Mouse (Mus musculus) left cerebral cortex, adult 8-10 months (tissue): ENCODE data around the gene Iqcf3. TPM values are rescaled to one million over a fixed set of nuclear protein-coding genes. Genes with fewer than 3 reads are reported as not detected.
A peak's percentile ranks its signal among the peaks of the same experiment; 100 is the strongest.

ENCODE experiments used
- DNase-seq, 2 experiments: peaks; one replicate each; pipeline ENCODE4 v3.0.0; 2022; ENCODE audit warnings: low spot score in 2 of 2
- total RNA-seq, 4 experiments: library from RNA; stranded (reverse); gene quantifications; 2 replicates each; pipeline ENCODE4 v1.2.4; 2022

Iqcf3 gene
- total RNA-seq, 4 experiments from 2014 or later, result not detected

DNA sequence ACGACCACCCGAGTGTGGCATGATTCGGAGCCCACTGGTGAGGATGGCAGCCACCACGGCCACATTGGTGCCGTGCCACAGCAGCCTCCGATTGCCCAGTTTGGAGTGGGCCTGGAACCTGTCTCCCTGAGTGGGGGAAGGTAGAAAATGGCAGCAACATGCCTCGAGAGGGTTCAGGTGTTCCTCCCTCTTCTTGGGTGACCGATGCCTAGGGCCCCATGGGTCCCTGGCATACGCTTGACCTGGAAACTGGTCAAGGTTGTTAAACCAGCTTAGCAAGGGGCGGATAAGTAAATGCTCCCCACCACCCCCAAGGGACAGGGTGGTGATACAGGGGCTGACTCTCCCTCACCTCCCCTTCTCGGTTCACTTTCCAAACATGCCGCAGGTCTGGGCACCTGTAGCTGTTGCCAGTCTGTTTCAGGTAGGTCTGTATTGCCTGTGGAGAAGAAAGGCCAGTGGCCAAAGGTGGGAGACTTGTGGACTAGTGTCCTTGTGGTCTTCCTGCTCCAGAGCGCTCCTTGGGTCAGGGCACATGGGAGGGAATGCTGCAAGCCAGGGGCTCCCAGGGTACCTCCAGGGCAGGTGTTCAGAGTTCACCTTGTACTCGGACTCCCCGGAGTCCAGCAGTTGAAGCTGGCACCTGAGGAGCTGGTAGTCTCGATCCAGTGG, 88.2 kb downstream of the Iqcf3 start:
- DNase-seq, result peak; percentile 1 to 24

DNA sequence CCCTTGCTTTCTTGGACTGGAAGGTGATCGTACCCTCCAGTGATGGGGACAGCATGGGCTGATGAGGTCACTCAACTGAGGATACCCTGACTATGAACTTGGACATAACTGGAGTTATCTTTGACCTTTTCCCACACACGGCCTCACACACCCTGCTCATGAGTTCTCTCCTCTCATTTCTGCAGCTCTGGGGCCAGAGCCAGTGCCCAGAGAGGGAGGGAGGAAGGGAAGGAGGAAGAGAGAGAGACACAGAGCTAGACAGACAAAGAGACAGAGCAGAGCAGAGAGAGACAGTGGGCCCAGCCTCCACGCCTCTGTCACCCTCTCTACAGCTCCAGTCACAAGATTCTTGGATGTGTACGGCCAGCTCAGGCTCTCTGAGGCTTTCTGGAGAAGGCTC, 89.1 kb downstream of the Iqcf3 start:
- peak; percentile 7 to 11 for DNase-seq

DNA sequence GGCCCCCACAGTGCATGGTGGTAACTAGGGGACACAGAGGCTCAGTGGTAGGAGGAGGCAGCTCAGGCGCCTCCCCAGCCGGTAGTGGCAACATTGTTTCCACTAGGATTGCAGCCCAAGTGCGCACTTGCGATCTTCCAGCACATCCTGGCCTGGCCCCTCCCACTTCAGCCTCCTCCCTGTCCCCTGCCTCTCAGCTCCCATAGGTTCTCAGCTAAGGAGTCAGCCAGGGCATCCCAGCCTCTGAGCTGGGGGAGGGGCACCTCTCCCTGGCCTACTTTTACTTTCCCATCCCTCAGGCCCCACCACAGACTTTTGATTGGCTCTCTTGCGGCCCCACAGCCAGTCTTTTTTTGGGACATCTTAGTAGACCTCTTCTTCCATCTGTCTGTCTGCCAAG, 89.5 kb downstream of the Iqcf3 start:
- DNase-seq, result peak; percentile 5 to 75

DNA sequence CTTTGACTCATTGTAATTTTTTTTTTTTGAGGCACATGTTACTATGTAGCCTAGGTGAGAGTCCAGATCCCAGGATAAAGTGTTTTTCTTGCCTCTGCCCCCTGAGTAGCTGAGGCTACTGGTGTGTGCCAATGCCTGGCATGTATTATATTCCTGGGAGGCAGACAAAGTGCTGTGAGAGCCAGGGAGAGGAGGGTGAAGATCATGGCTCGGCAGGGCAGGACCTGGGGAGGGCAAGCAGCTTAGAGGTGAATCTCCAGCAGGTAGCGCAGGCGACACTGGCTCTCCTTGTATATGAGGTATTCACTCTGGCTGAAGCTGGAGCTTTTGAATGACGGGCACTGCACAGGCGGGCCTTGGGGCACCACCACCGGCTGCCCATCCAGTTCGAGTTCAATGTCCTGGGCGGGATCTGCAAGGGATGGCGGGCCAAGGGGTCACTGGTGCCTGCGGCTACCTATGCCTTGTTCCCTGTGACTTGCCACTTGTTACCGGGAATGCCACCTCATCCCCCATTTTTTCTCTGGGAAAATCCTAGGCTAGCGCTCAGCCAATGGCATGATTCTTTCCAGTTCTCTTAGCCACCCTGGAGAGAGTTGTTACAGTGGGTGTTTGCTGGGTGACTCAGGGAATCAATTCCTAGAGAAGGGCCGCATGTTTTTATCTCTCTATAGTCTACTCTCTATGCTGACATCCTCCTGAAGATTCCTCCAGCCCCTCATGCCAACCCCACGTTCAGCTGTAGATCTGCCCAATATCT, 90.3 kb downstream of the Iqcf3 start:
- DNase-seq, result peak; percentile 2 to 16

DNA sequence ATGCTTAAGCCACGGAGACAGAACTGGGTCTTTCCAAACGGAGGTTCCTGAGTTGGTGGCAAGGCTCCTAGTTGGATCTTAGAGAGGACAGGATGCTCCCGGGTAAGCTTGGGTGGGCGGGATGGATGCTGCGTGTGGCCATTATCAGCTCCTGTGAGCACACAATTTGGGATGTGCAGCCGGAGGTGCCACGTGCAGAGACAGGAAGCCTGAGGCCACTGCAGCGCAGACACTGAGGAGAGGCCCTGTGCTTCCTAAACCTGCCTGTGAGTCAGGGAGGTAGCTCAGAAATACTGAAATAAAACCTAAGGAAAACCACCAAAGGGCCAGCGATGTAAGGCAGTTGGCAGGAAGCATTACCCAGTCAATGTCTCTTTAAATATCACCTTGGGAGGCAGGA, 91.7 kb downstream of the Iqcf3 start:
- DNase-seq, result peak; percentile 0 to 8

DNA sequence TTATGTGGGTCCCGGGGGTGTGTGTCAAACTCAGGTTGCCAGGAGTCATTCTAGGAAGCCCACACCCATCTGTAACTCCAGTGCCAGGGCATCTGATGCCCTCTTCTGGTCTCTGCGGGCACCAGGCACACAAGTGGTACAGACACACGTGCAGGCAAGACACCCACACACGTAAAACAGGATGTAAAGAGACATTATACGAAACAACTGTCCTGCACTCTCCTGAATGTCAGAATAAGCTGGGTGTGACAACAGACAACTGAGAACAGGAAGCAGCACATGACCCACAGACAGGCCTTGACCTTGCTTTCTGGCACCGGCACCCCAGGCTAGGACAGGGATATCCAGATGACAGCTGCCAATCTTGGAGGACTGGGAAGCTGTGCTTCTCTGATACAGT, 92.1 kb downstream of the Iqcf3 start:
- no peak for DNase-seq

DNA sequence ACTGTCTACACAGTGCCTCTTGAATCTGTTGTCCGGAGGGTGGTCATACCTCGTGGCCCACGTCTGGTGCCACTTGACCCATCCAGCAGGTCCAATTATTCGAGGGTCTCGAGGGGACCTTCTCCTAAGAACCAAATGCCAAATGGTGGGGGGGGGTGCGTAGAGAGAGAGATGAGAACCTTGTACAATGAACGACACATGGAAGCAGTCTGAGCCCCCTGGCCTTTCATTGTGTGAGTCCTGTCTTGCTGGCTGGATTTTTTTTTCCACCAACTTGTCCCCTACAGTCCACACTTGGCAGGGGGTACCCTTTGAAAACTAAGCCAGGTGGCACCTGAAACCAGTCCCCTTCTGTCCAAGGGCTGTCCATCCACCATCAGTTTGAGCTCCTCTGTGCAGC, 93.7 kb downstream of the Iqcf3 start:
- no peak for DNase-seq

DNA sequence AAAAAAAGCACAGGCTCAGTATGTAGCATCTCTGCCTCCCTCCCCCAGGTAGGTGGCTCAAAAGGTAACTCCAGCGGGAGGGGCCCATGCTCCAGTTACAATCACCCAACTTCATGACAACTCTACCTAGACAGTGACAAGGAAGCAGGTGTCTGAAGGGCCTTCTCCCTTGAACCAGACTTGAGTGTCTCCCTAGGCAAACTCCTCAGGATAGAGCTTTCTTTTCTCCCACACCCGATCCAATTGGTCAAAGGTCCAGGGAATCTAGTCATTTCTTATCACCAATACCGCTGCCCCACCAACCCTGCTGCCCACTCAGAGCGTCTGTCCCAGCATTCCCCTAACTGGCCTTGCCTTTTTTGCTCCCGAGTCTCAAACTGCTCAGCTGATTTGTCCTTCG, 94.7 kb downstream of the Iqcf3 start:
- no peak for DNase-seq

DNA sequence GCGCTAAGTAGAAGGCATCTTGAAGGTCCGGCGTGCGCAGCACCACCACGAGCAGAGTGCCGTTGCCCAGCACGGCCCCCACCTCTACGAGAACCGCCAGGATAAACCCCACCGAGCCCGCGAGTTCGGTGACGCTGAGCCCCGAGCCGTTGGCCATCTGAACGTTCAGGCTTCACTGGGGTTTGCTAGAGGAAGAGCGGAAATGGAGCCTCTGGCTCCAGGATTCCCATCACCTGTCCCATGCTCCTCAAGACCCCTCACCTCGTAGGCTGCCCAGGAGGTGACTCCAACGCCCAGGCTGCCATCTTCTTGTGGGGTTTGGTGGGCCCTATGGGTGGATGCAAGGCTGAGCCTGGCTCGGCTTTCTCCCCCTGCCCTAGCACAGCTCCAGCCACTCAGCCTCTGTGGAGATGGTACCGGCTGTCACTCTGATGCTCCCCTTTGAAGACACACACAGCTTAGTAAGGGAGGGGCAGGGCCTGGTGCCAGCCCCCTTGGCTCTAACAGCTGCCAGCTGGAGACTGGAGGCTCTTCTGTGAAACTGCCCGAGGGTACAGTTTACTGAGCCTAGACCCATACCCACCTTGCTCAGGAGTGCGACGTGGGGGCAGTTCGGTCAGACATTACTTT, 95.7 kb downstream of the Iqcf3 start, which contains the start of gene Gpr62:
Gpr62 (minus strand) TSS at position 368 of the 630 bp plus-strand sequence.
- peak in 1 of 2 experiments; percentile 80 for DNase-seq

DNA sequence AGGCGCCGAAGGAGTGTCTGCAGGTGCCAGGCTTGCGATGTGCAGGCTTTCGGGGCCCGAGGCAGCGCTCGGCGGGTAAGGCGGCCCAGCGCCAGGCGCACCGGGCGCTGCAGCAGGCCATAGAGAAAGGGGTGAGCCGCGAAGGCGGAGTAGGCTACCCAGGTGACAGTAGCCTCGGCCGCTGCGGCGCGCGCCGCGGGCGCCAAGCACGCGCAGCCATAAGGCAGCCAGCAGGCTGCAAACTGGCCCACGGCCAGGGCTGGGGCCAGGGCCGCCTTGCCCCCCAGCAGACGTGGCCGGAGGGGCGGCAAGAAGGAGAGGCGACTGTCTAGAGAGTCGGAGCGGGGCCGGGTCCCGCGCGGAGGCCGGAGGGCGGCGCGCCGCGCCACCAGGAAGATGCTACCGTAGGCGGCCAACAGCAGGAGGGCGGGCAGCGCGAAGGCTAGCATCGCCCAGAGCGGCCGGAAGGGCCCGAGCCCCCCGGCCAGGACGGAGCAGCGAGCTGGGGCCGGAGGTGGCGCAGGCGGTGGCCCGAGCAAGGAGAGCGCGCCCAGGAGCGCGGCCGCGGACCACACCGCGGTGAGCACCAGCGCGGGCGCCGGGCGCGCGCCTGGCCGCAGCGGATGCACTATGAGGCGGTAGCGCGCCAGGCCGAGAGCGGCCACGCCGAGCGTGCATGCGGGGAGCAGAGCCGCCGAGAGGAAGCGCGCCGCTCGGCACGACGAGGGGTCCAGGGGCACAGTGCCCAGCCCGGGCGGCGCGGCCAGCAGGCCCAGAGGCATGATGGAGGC, 96.5 kb downstream of the Iqcf3 start:
- DNase-seq, result peak; percentile 61 to 69

DNA sequence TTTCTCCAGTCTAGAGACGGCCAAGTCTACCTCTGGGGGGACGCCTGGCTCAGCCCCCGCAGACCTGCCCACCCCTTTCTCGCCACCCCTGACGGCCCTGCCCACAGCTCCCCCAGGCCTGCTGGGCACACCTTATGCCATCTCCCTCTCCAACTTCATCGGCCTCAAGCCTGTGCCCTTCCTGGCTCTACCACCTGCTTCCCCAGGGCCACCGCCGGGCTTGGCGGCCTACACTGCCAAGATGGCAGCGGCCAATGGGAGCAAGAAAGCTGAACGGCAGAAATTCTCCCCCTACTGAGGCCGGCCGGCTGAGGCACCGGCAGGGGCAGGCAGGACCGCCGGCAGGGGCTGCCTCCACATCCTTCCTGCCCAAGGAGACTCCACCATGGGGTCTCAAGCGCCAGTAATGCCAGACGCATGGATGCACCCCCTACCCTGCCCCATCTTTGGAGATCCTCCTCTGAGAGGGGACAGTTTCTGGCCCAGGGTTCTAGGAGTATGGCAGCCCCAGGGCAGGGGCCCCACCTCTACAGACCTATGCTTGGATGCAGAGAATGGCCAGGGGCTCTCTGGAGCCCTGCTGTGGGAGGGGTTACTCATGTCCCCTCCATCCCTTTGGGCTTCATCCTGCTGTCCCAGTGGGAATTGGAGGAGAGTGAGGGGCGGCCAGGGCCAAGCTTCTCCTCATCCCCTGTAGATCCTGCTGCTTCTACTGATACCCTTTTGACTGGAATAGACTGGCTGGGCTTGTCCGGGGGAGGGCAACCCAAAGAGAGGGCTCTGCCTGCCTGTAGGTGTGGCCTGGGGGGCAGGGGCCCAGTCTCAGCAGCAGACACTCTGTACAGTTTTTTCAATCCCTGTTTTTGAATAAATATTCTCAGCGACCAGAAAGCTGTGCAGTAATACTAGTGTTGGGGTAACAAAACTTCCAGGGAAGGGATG, 98.0 kb downstream of the Iqcf3 start:
- DNase-seq, result no peak

DNA sequence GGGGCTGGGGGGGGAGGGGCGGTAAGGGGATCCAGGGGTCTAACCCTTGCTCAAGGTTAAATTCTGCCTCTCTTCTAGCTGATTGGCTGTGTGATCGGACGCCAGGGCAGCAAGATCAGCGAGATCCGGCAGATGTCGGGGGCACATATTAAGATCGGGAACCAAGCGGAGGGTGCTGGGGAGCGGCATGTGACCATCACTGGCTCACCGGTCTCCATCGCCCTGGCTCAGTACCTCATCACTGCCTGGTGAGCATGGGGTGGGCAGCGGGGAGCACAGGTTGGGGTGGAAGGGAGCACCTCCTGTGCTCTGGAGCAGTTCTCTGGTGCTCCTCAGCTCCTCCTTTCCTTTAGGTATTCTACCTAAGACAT, 99.0 kb downstream of the Iqcf3 start:
- no peak for DNase-seq

DNA sequence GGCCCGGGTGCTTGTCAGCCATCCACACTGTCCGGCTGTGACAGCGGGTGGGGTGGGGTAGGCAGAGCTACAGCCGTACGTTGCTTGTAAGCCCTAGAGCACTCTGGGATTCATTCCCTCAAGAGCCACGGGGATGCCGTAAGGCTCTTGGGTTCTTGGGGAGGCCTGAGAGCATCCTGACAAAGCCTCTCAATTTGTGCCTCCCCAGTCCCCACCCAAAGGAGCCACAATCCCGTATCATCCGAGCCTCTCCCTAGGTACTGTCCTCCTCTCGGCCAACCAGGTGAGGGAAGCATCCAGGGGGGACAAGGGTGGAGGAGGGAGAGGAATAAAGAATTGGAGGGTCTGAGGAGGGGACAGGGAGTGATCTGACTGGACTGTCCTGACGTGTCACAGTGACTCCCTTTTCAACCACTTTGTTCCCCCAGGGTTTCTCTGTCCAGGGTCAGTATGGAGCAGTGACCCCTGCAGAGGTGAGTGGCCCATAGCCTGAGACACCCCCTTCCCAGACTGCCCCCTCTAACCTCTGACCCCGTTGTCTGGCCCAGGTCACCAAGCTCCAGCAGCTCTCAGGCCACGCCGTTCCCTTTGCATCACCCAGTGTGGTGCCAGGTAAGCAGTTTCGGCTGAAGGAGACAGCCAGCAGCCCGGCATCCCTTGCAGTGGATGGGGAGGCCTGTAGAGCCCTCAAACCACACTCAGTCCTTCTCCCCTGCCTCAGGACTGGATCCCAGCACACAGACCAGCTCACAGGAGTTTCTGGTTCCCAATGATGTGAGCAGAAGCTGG, 99.6 kb downstream of the Iqcf3 start:
- no peak for DNase-seq

DNA sequence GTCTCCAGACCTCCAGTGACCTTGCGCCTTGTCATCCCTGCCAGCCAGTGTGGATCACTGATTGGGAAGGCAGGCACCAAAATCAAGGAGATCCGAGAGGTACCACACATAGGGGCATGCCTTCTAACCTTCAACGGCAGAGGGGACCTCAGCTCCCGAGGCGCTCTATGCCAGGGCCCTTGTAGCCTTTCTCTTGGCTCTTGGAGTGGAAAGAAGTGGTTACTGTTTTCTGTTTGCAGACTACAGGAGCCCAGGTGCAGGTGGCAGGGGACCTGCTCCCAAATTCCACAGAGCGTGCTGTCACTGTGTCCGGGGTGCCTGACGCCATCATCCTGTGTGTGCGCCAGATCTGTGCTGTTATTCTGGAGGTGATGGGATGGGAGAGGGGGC, 100.4 kb downstream of the Iqcf3 start:
- no peak for DNase-seq

DNA sequence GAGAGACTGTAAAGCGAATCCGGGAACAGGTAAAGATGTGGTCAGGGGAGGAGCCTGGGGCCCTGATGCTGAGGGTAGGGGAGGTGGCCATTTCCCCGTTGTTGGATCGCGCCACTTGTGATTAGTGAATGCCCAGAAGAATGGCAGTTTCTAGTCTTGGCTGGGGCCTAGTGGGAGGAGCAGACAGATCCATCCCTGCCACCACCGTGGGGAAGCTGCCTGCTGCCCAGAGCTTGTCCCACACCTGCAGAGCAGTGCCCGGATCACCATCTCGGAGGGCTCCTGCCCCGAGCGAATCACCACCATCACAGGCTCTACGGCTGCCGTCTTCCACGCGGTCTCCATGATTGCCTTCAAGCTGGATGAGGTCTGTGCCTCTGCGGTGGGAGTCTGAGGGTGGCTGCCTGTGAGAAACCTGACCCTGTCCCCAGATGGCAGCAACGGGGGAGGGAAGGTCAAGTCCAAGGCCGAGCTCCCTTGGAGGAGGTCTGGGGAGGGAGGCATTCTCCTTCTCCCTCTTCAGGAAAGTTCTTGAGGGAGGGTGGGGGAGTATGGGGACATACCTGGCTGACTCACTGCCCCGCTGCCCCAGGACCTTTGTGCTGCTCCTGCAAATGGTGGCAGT, 100.9 kb downstream of the Iqcf3 start:
- DNase-seq, result no peak

DNA sequence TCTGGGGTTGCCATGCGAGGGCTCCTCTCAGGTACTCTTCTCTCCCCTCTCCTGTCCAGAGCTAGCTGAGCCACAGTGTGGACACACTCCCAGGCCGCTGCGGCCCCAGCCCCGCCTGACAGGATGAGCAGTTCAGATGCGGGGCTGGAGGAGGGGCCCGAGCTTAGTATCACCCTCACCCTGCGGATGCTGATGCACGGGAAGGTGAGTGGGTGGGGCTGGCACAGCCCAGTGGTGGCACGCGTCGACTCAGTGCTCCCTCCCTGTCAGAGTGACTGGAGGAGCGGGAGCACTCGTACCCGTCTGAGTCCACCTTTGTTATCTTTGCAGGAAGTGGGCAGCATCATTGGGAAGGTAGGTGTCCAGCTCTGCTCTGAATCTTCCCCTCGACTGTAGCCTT, 101.5 kb downstream of the Iqcf3 start:
- DNase-seq, result no peak

DNA sequence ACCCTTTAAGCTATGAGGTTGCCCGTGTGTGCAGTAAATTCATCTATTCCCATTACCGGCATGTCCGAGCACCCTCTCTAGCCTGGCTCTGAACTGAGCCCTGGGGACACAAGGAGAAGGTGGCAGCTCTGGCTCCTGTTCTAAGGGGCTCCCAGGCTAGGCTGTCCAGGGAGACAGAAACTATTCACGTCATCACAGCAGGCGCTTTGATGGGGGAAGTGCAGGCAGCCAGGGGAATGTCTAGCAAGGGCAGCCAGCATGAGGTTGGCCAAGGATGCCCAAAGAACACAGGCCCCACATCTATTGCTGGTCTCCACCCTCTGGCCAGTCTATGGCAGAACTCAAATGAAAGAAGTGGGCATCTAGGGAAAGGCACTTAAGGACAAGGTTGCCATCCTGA, 103.5 kb downstream of the Iqcf3 start:
- DNase-seq, result no peak

DNA sequence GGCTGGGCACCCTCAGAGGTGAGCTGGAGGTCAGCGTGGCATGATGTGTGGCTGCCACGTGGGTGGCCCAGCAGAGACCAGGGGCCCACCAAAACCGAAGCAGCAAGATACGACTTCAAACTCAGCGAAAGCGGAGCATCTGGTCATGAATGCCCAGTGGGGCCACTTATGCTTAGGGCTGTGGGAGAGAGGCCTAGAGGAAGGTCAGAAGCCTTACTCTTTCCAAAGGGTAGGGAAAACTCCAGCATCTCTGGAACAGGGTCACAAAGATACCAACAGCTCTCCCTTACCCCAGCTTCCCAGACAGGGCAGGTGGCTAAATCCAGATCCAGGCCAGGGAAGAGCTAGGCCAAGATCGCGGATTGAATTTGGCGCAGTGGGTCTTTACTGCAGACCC, 104.3 kb downstream of the Iqcf3 start:
- no peak for DNase-seq
